Comparison of ENCODE assay signal across 46 mouse cellular contexts in the genomic region with DNA sequence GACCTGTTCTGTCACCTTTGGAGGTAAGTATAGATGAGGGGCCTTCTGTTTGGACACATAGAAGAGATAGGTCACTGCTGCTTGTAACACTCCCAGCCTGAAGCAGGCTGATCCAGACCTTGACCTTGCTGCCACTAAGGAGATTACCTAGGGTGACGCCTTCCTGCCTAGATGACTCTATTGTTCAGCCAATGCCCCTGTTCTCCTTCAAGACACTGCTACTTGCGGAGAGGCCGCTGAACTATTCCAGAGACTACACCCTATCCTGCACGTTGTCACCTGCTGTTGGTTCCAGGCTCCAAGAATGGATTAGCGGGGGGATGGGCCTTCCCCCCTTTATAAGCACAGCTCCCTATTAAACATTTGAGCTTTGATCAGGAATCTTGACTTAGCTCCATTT. TPM values are rescaled to one million over a fixed set of nuclear protein-coding genes. Genes with fewer than 3 reads are reported as not detected.
"Had no signal": no experiment of that assay in that cellular context is flagged by ENCODE, and none has a peak within 500 bp of the region (broad histone marks: within the 10 kb centered on the region; RNA-seq: fewer than 3 reads in every experiment).

No protein-coding gene starts in this region.

- H3K4me2 ChIP-seq: heart, embryonic 12.5 days; heart, embryonic 13.5 days; heart, embryonic 15.5 days; hindbrain, embryonic 12.5 days; hindbrain, embryonic 13.5 days; hindbrain, embryonic 14.5 days; hindbrain, embryonic 15.5 days; intestine, embryonic 15.5 days; kidney, embryonic 15.5 days had no signal

- H3K27ac ChIP-seq: heart, embryonic 13.5 days; heart, embryonic 15.5 days; hindbrain, embryonic 10.5 days; hindbrain, embryonic 12.5 days; hindbrain, embryonic 13.5 days; hindbrain, embryonic 14.5 days; hindbrain, embryonic 15.5 days; hindbrain, postnatal 0 days; intestine, embryonic 15.5 days; kidney, embryonic 15.5 days; kidney, postnatal 0 days; layer of hippocampus, adult 2 months; left cerebral cortex, adult 2 months had no signal

- H3K27me3 ChIP-seq: heart, embryonic 12.5 days; heart, embryonic 13.5 days; heart, embryonic 15.5 days; hindbrain, embryonic 12.5 days; hindbrain, embryonic 13.5 days; hindbrain, embryonic 15.5 days; intestine, embryonic 15.5 days; kidney, embryonic 15.5 days had no signal

- ATAC-seq: hindbrain, embryonic 16.5 days; hindbrain, postnatal 0 days; inflammation-experienced regulatory T-cells, adult 6 months; intestine, embryonic 15.5 days; intestine, embryonic 16.5 days; intestine, postnatal 0 days had no signal

- DNase-seq: heart, postnatal 10 days; heart, postnatal 14 days; heart, postnatal 36 days; heart, postnatal 4 days; kidney, adult 11 months; kidney, adult 18-20 months; kidney, adult 2 months; kidney, adult 8-10 months; kidney, adult 9 months; kidney, postnatal 10 days; kidney, postnatal 14 days; kidney, postnatal 25 days; kidney, postnatal 36 days; kidney, postnatal 4 days; layer of hippocampus, adult 9-11 months; layer of hippocampus, postnatal 36 days had no signal

- H3K4me1 ChIP-seq: heart, embryonic 12.5 days; heart, embryonic 13.5 days; heart, embryonic 15.5 days; hindbrain, embryonic 10.5 days; hindbrain, embryonic 12.5 days; hindbrain, embryonic 13.5 days; hindbrain, embryonic 15.5 days; intestine, embryonic 15.5 days; kidney, embryonic 15.5 days had no signal

- H3K36me3 ChIP-seq: heart, embryonic 12.5 days; heart, embryonic 13.5 days; heart, embryonic 15.5 days; hindbrain, embryonic 10.5 days; hindbrain, embryonic 12.5 days; hindbrain, embryonic 13.5 days; hindbrain, embryonic 15.5 days; intestine, embryonic 15.5 days; kidney, embryonic 15.5 days had no signal

- H3K9ac ChIP-seq: heart, embryonic 12.5 days; heart, embryonic 13.5 days; heart, embryonic 15.5 days; hindbrain, embryonic 12.5 days; hindbrain, embryonic 13.5 days; hindbrain, embryonic 14.5 days; hindbrain, embryonic 15.5 days; intestine, embryonic 15.5 days; kidney, embryonic 15.5 days had no signal

- H3K9me3 ChIP-seq: heart, embryonic 15.5 days; intestine, embryonic 15.5 days; kidney, embryonic 15.5 days had no signal

- H3K4me3 ChIP-seq: heart, embryonic 12.5 days; heart, embryonic 13.5 days; heart, embryonic 15.5 days; hindbrain, embryonic 10.5 days; hindbrain, embryonic 12.5 days; hindbrain, embryonic 13.5 days; hindbrain, embryonic 15.5 days; intestine, embryonic 15.5 days; kidney, embryonic 15.5 days; layer of hippocampus, adult 2 months; left cerebral cortex, adult 2 months had no signal

RNA-seq across cellular contexts. Expression of a gene that starts 13.4 kb away (rescaled TPM):
- total RNA-seq: heart, postnatal 10 days; heart, postnatal 14 days; heart, postnatal 25 days; heart, postnatal 36 days; heart, postnatal 4 days; hematopoietic stem cell, adult 5-6 weeks; hindbrain, postnatal 0 days; layer of hippocampus, adult 18-20 months; layer of hippocampus, adult 2 months; layer of hippocampus, postnatal 25 days; layer of hippocampus, postnatal 36 days; left cerebral cortex, adult 2 months had no signal
- polyA plus RNA-seq: heart, embryonic 12.5 days; heart, embryonic 13.5 days; heart, embryonic 14.5 days; heart, embryonic 15.5 days; heart, embryonic 16.5 days; heart, postnatal 0 days; hindbrain, embryonic 10.5 days; hindbrain, embryonic 11.5 days; hindbrain, embryonic 12.5 days; hindbrain, embryonic 13.5 days; hindbrain, embryonic 14.5 days; hindbrain, embryonic 15.5 days; hindbrain, embryonic 16.5 days; hindbrain, postnatal 0 days; inflammation-experienced regulatory T-cells, adult 6 months; intestine, embryonic 14.5 days; intestine, embryonic 15.5 days; intestine, embryonic 16.5 days; intestine, postnatal 0 days; kidney, adult 2 months; kidney, embryonic 14.5 days; kidney, embryonic 15.5 days; kidney, embryonic 16.5 days; kidney, postnatal 0 days; large intestine, adult 2 months had no signal
